Mouse (Mus musculus) hindbrain, embryonic 15.5 days (tissue): ENCODE measurements at regions not wholly inside any gene's neighbourhood (a gene's known extent, or its start where the extent isn't known, plus 50 kb on each side); places are given as distances from the start of the nearest gene placed in this dataset.

ENCODE experiments used
- ATAC-seq: fragments of 200-750 bp; cut with Nextera tagmentation; 2 replicates; pipeline ENCODE4 v1.8.0; 2017; ENCODE audit warnings: low read depth, moderate number of reproducible peaks, moderate TSS enrichment; ENCODE audit not compliant: low FRiP score
- H3K27ac ChIP-seq: fragments of 300-500 bp; sonication (generic); replicated peaks from 2 replicates; pipeline ENCODE4 v1.5.1; 2015; ENCODE audit warnings: mild to moderate bottlenecking, inconsistent platforms
- H3K27me3 ChIP-seq: fragments of 300-500 bp; sonication (generic); 2 replicates; pipeline ENCODE4 v1.6.1; 2015; ENCODE audit warnings: control low read depth, inconsistent platforms
- H3K36me3 ChIP-seq: fragments of 300-500 bp; sonication (generic); 2 replicates; pipeline ENCODE4 v1.6.1; 2015; ENCODE audit warnings: control low read depth, inconsistent platforms
- H3K4me1 ChIP-seq: fragments of 300-500 bp; sonication (generic); replicated peaks from 2 replicates; pipeline ENCODE4 v1.6.1; 2015; ENCODE audit warnings: control low read depth, inconsistent platforms
- H3K4me2 ChIP-seq: fragments of 300-500 bp; sonication (generic); 2 replicates; pipeline ENCODE4 v1.6.1; 2015; ENCODE audit warnings: moderate library complexity, mild to moderate bottlenecking, inconsistent platforms
- H3K4me3 ChIP-seq: fragments of 300-500 bp; sonication (generic); 2 replicates; pipeline ENCODE4 v1.5.1; 2015; ENCODE audit warnings: mild to moderate bottlenecking, inconsistent platforms
- H3K9ac ChIP-seq: fragments of 300-500 bp; sonication (generic); 2 replicates; pipeline ENCODE4 v1.6.1; 2015; ENCODE audit warnings: inconsistent platforms
- H3K9me3 ChIP-seq: fragments of 300-500 bp; sonication (generic); 2 replicates; pipeline ENCODE4 v1.6.1; 2016; ENCODE audit warnings: control low read depth, inconsistent platforms
- WGBS: fragments of 180-500 bp; shearing (Covaris S2); methylation state at CpG from one replicate; pipeline ENCODE4 v1.1.7; 2015; 5-methylcytosine and 5-hydroxymethylcytosine counted together

- H3K36me3 ChIP-seq: no peaks in the 10 kb centered on the region
- no peaks in the 10 kb centered on the region for H3K9me3 ChIP-seq
- ATAC-seq: no peak
- no peaks in the 10 kb centered on the region for H3K4me1 ChIP-seq
- 60% methylated on average over 5 of the region's 5 CpGs for WGBS
- H3K27me3 ChIP-seq: no peaks in the 10 kb centered on the region
- H3K4me2 ChIP-seq: no peak overlapping the region
- H3K27ac ChIP-seq: no peak overlapping the region
- H3K4me3 ChIP-seq: no peak overlapping the region
- H3K9ac ChIP-seq: no peak overlapping the region
These were observed 225.7 kb upstream of the Tenm3 start for GRCm38 (mm10) chr8:49069451-49069850.

- Histone ChIP-seq H3K36me3 (no peaks in the 10 kb centered on the region), H3K27ac (no peak overlapping the region), H3K4me3 (no peak overlapping the region), H3K9ac (no peak overlapping the region), H3K4me1 (no peaks in the 10 kb centered on the region), H3K4me2 (no peak overlapping the region), H3K27me3 (no peaks in the 10 kb centered on the region), H3K9me3 (no peaks in the 10 kb centered on the region)
- ATAC-seq: no peak
- 57% methylated on average over 3 of the region's 3 CpGs for WGBS
These were observed 219.5 kb upstream of the Tenm3 start for GRCm38 (mm10) chr8:49063256-49063655.

GRCm38 (mm10) chr8:49043236-49043635 lies 199.5 kb upstream of the Tenm3 start:
- Histone ChIP-seq H3K4me1 (no peaks in the 10 kb centered on the region), H3K36me3 (no peaks in the 10 kb centered on the region), H3K9ac (no peak overlapping the region), H3K9me3 (no peaks in the 10 kb centered on the region), H3K27me3 (no peaks in the 10 kb centered on the region), H3K27ac (no peak overlapping the region), H3K4me2 (no peak overlapping the region), H3K4me3 (no peak overlapping the region)
- no peak for ATAC-seq
- WGBS: 64% methylated on average over 6 of the region's 6 CpGs

GRCm38 (mm10) chr8:49035970-49036700 lies 192.4 kb upstream of the Tenm3 start:
- Histone ChIP-seq H3K36me3 (no peaks in the 10 kb centered on the region), H3K27ac (no peak overlapping the region), H3K9me3 (no peaks in the 10 kb centered on the region), H3K4me3 (no peak overlapping the region), H3K27me3 (no peaks in the 10 kb centered on the region), H3K4me1 (no peaks in the 10 kb centered on the region), H3K9ac (no peak overlapping the region), H3K4me2 (no peak overlapping the region)
- ATAC-seq: no peak
- WGBS: 68% methylated on average over 5 of the region's 5 CpGs

GRCm38 (mm10) chr8:49035519-49035918 lies 191.8 kb upstream of the Tenm3 start:
- Histone ChIP-seq H3K4me1 (no peaks in the 10 kb centered on the region), H3K36me3 (no peaks in the 10 kb centered on the region), H3K4me3 (no peak overlapping the region), H3K27me3 (no peaks in the 10 kb centered on the region), H3K27ac (no peak overlapping the region), H3K9me3 (no peaks in the 10 kb centered on the region), H3K4me2 (no peak overlapping the region), H3K9ac (no peak overlapping the region)
- ATAC-seq: no peak; the same call in 1 of the 2 replicates
- WGBS: 30% methylated on average over 8 of the region's 8 CpGs

DNA sequence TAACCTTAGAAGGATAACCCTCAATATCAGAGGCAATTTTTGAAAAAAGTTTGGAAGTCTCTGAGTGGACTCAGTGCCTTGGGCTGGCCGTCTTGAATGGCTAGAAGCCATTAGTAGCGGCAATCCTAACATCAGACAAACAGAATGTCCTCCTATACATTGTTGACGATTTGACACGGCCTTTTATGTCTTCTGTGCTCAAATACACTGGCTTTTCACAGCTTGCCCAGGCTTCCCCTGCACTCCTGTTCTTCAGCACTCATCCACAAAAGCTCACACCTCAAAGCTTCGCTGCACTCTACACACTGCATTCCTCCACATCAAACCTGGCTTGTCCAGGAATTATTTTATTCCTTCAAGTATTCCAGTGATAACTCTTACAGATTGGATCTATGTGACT lies 186.5 kb upstream of the Tenm3 start:
- no peak overlapping the region for H3K27ac ChIP-seq
- H3K4me2 ChIP-seq: no peak overlapping the region
- no peaks in the 10 kb centered on the region for H3K9me3 ChIP-seq
- no peaks in the 10 kb centered on the region for H3K27me3 ChIP-seq
- 24% methylated on average over 5 of the region's 5 CpGs for WGBS
- H3K36me3 ChIP-seq: no peaks in the 10 kb centered on the region
- ATAC-seq: no peak
- H3K9ac ChIP-seq: no peak overlapping the region
- no peaks in the 10 kb centered on the region for H3K4me1 ChIP-seq
- H3K4me3 ChIP-seq: no peak overlapping the region

- no peak overlapping the region for H3K4me2 ChIP-seq
- 0 out of 2 replicates have a peak, but pooled peaks cover 3% of the 10 kb centered on the region for H3K4me1 ChIP-seq
- no peak for ATAC-seq
- no peaks in the 10 kb centered on the region for H3K27me3 ChIP-seq
- no peak overlapping the region for H3K27ac ChIP-seq
- 83% methylated on average over 3 of the region's 3 CpGs for WGBS
- no peak overlapping the region for H3K4me3 ChIP-seq
- H3K9me3 ChIP-seq: no peaks in the 10 kb centered on the region
- H3K9ac ChIP-seq: no peak overlapping the region
- no peaks in the 10 kb centered on the region for H3K36me3 ChIP-seq
These were observed 174.0 kb upstream of the Tenm3 start for GRCm38 (mm10) chr8:49017741-49018140.

DNA sequence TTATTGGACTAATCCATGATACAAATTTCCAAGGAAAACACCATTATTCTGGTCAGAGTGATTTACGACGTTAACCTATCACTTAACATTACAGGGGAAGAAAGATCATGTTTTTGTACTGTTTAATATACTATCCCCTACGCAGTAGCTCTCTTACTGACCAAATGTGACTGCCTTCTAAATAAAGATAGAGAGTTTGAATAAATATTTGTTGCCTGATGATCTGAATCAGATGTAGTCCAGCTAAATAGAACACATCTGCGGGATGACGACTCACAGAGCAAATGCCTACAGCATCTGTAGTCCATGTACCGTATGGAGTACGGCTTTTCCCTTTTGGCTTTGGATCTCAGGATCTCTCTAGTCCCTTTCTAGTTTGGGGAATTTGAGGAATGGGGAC lies 171.9 kb upstream of the Tenm3 start:
- no peaks in the 10 kb centered on the region for H3K9me3 ChIP-seq
- no peak overlapping the region for H3K4me2 ChIP-seq
- H3K27ac ChIP-seq: no peak overlapping the region
- ATAC-seq: no peak
- H3K9ac ChIP-seq: no peak overlapping the region
- H3K4me1 ChIP-seq: 0 out of 2 replicates have a peak, but pooled peaks cover 3% of the 10 kb centered on the region
- WGBS: 79% methylated on average over 7 of the region's 7 CpGs
- H3K36me3 ChIP-seq: no peaks in the 10 kb centered on the region
- H3K27me3 ChIP-seq: no peaks in the 10 kb centered on the region
- H3K4me3 ChIP-seq: no peak overlapping the region

GRCm38 (mm10) chr8:49015200-49015599 lies 171.4 kb upstream of the Tenm3 start:
- ATAC-seq: no peak; the same call in 1 of the 2 replicates
- Histone ChIP-seq H3K9ac (no peak overlapping the region), H3K36me3 (no peaks in the 10 kb centered on the region), H3K27me3 (no peaks in the 10 kb centered on the region), H3K4me2 (no peak overlapping the region; the same call in 1 of the 2 replicates), H3K4me3 (no peak overlapping the region), H3K4me1 (0 out of 2 replicates have a peak, but pooled peaks cover 3% of the 10 kb centered on the region), H3K9me3 (no peaks in the 10 kb centered on the region), H3K27ac (no peak overlapping the region)
- 46% methylated on average over 8 of the region's 8 CpGs for WGBS

DNA sequence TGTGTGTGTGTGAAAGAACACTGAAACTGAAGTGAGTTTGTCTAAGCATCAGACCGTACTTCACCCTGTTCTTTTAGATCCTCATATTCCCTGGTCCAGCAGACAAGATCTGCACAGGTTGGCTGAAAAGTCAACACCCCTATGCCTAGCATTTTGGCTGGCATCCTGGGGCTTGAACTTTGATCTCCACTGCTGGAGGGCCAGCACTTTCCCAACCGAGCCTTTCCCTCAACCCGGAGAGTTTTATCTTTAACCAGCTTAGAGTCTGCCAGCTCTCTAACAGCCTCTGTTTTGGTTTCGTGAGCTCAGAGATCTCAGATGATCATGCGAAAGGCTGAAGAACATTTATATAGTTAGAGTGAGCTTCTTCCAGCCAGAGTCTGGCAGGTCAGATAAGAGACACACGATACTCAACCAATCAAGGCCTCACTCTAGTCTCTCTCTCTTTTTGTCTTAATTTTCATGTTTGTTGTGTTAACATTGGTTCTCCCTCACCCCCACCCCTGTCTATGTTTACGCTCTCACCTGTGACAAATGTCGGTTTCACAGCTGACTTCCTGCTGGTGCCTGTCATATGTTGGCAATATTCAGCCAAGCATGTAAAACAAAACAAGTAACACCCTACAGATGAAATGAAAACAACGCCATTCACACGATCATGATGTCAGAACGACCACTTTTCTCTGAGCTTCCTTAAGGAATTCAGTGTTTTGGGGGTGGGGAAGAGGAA lies 162.7 kb upstream of the Tenm3 start:
- Histone ChIP-seq H3K27ac (no peak overlapping the region), H3K36me3 (no peaks in the 10 kb centered on the region), H3K27me3 (no peaks in the 10 kb centered on the region), H3K4me2 (no peak overlapping the region), H3K4me1 (no peaks in the 10 kb centered on the region), H3K9me3 (no peaks in the 10 kb centered on the region), H3K9ac (no peak overlapping the region), H3K4me3 (no peak overlapping the region)
- ATAC-seq: no peak
- WGBS: 77% methylated on average over 11 of the region's 11 CpGs

DNA sequence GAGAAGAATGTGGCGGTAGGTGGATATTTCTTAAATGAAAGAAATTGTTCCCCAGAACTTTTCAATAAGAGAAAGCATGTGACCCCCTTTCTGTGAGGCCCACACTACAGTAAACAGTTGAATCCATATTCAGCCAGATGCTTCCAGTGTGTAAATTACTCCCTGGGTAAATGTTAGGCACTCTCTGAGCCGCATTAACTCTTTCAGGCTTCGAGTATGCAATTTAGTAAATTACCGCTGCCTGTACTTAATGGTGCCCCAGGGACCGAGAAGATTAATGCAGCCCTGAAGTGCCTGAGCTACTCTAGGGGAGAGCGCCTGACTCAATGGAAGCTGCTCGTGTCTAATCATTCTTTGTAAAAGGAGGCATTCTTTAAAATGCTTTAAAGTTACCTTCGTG lies 137.9 kb upstream of the Tenm3 start:
- Histone ChIP-seq H3K27ac (no peak overlapping the region), H3K4me2 (no peak overlapping the region)

DNA sequence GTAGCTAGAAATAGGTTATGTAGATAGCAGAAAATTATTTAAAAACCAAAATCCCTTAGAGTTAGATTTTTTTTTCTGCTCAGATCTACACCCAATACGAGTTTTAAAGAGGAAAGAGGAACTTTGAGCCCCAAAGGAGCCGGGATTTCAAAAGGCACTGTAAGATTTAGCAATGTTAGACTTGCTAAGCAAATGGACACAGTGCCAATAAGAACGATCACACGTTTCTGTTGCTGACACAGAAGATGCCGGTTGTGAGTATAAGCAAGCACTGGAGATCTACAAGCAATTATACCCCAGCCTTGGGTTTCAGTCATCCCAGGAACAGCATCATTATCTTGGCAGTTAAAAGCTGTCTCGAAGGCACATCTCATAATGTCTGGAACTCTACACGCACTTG lies 137.0 kb upstream of the Tenm3 start:
- Histone ChIP-seq H3K27ac (no peak overlapping the region), H3K4me3 (no peak overlapping the region), H3K27me3 (no peaks in the 10 kb centered on the region), H3K9me3 (no peaks in the 10 kb centered on the region), H3K4me2 (no peak overlapping the region), H3K36me3 (no peaks in the 10 kb centered on the region), H3K4me1 (no peaks in the 10 kb centered on the region), H3K9ac (no peak overlapping the region)
- WGBS: 79% methylated on average over 7 of the region's 7 CpGs
- ATAC-seq: no peak

More for the DNA sequence above, 137.9 kb upstream of the Tenm3 start:
- Histone ChIP-seq H3K36me3 (no peaks in the 10 kb centered on the region), H3K27me3 (no peaks in the 10 kb centered on the region), H3K4me1 (no peaks in the 10 kb centered on the region), H3K4me3 (no peak overlapping the region), H3K9me3 (no peaks in the 10 kb centered on the region), H3K9ac (no peak overlapping the region)
- peak; percentile 61; the same call in 1 of the 2 replicates for ATAC-seq
- 53% methylated on average over 8 of the region's 8 CpGs for WGBS
